Mouse (Mus musculus): ENCODE results near the gene Gpx7.
"Not testable (repeated sequence)": the region's sequence is repeated elsewhere in the genome, so short reads cannot be mapped to it uniquely, and the experiment has no call there.

Gene Gpx7

GRCm38 (mm10) chr4:108391124-108391523 lies 15.6 kb downstream of the Gpx7 start:
- DNase-seq (ENCODE audit: low read depth): no peak

DNA sequence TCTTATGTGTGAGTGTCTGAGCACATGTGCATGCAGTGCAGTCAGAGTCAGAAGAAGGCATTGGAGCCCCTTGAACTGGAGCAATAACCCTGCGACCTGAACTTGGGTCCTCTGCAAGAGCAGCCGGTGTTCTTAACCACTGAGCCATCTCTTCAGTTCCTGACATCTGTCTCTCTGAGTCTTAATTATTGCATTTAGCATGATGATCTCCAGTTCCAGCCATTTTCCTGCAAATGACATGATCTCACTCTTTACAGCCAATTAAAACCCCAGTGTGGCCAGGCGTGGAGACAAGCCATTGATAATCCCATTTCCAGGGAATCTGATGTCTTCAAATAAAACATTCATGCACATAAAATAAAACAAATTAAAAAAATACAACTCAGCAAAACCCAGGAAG lies 18.0 kb downstream of the Gpx7 start:
- no peak for DNase-seq (ENCODE audit: low read depth)

- peak; percentile 55 for DNase-seq (ENCODE audit: low read depth)
Observed at GRCm38 (mm10) chr4:108387681-108388253, 19.0 kb downstream of the Gpx7 start.

GRCm38 (mm10) chr4:108387106-108387505 lies 19.7 kb downstream of the Gpx7 start:
- DNase-seq (ENCODE audit: low read depth): no peak

DNA sequence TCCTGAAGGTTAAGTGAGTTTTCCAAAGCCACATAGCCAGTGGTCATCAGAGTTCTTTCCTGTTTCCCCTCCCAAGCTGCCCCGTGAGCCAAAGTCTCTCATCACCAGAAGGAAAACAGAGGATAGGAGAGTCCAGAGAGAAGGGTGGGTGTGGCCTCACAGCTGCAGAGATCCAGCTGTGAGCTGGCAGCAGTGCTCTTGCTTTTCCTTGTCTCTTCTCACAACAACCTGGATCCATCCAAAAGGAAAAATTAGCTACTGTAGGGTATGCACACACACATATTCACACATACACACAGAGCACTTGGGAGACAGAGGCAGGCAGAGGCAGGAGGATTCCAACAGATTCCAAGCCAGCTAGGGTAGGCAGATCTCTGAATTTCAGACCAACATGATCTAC lies 20.7 kb downstream of the Gpx7 start:
- no peak for DNase-seq (ENCODE audit: low read depth)

DNA sequence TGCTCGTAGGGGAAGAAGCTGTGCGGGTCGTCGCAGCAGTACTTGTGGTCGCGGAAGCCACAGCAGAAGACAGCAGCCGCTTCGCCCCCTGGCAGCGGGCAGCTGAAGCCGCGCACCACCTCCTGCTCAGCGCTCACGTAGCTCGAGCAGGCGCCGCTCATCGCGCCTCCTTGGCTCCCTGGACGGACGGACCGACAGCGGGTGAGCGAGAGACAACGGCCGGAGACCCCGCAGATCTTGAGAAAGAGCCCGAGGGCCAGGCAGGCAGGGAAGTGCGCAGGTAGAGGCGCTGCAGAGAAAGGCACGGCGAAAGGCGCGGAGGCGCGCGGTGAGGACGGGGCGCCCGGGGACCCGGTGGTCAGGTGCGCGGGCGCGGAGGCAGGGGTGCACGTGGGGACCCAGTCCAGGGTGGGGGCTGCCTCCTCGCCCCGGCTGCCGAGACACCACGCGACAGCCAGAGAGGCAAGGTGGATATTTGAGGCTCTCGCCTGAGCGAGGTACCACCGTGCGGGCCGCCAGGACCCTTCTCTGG lies 23.5 kb downstream of the Gpx7 start, which contains the start of gene Shisal2a:
TSS of gene Shisal2a (minus strand) at position 167 of the 532 bp plus-strand sequence.
- no peak for DNase-seq (ENCODE audit: low read depth)

DNA sequence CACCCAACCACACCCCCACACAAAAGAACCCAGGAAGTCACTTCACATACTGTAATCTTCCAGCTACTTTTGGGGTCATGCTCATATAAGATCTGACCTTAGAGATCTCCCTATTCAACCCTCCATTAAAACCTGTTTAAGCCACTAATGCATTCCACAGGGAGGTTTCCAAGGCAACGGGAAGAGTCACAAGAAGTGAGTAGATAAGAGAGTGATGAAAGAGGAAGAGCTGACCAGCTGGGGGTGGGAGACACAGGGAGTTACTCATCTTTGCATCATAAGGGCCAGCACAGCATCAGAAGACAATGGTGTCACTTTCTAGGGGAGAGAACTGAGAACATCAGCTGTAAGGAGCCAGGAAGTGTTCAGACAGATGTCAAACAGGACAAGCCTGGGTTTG lies 26.6 kb downstream of the Gpx7 start:
- DNase-seq (ENCODE audit: low read depth): peak; percentile 80

- no peak for DNase-seq (ENCODE audit: low read depth)
Observed at GRCm38 (mm10) chr4:108379476-108379875, 27.3 kb downstream of the Gpx7 start.

DNA sequence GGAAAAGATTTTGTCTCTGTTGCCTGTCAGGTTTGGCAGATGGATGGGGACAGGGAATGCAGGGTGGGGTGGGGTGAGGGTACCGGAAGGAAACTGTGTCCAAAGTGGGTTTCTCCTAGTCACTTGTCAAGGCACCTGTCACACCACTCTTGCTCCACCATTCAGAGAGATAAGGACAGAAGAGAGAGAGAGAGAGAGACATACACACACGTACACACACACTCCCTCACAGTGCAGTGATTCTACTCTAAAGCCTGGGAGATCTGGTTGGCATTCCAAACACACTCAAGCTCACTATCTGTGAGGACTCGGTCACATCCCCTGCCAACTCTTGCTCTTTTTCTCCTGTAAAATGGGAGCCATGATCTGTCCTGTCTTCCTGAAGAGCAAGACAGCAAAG lies 34.6 kb downstream of the Gpx7 start:
- DNase-seq (ENCODE audit: low read depth): no peak

GRCm38 (mm10) chr4:108371421-108371820 lies 35.3 kb downstream of the Gpx7 start:
- peak; percentile 90 for DNase-seq (ENCODE audit: low read depth)

GRCm38 (mm10) chr4:108370409-108370808 lies 36.4 kb downstream of the Gpx7 start:
- DNase-seq (ENCODE audit: low read depth): peak; percentile 96

DNA sequence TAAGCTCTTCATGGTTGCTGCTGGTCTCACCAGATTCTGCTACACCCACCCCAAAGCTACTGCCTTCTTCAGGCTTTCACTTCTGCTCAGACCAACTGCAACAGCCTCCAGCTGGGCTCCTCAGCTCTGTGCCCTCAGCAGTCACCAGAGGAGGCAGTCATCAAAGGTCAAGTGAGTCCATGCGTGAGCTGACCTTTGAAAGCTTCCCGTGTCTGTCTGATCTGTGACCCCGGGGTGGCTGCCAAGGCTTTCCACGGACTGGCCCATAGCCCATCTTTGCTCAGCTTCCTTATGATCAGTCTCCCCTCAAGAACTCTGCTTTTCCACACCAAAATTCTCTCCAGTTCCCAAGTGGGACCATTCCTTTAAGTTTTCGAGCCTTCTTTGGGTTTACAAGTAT lies 37.5 kb downstream of the Gpx7 start:
- no peak for DNase-seq (ENCODE audit: low read depth)

- DNase-seq (ENCODE audit: low read depth): no peak
Observed at GRCm38 (mm10) chr4:108364111-108364476, 42.7 kb downstream of the Gpx7 start.

DNA sequence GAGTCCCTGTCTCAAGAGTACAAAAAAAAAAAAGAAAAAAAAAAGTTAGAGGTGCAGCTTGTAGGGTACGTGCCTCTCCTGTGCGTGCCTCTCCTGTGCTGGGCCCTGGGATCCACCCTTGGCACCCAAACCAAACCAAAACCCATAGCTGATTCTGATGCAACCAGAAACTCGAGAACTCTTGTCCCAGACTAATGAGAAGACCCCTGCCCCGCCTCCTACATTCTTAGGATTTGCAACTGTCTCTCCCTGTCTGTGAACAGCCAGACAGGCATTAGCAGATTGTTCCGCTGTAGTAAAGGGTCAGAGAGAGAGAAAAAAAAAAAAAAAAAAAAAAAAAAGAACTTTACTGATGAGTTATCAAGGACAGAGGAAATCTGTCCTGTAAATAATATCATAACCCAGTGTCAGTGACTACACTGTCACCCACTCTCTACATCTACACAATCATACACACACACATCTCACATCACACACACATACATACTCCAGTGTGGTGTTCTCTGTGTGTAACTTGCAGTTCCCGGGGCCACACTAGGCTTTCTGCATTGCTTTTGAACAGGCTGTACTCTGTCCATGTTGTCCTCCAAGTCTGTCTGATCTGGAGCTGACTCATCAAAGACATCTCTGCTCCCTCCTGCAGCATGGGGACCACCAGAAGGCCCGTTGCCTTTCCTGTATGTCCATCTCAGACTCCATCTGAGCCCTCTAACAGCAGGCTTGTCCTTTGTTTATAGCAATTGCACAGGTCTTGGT lies 43.2 kb downstream of the Gpx7 start:
- no peak for DNase-seq (ENCODE audit: low read depth)

GRCm38 (mm10) chr4:108362321-108363261 lies 44.2 kb downstream of the Gpx7 start:
- no peak for DNase-seq (ENCODE audit: low read depth)

GRCm38 (mm10) chr4:108360136-108361055 lies 46.4 kb downstream of the Gpx7 start:
- DNase-seq (ENCODE audit: low read depth): no peak

GRCm38 (mm10) chr4:108358498-108358897 lies 48.3 kb downstream of the Gpx7 start:
- DNase-seq (ENCODE audit: low read depth): no peak

GRCm38 (mm10) chr4:108357458-108357857 lies 49.3 kb downstream of the Gpx7 start:
- no peak for DNase-seq (ENCODE audit: low read depth)

DNA sequence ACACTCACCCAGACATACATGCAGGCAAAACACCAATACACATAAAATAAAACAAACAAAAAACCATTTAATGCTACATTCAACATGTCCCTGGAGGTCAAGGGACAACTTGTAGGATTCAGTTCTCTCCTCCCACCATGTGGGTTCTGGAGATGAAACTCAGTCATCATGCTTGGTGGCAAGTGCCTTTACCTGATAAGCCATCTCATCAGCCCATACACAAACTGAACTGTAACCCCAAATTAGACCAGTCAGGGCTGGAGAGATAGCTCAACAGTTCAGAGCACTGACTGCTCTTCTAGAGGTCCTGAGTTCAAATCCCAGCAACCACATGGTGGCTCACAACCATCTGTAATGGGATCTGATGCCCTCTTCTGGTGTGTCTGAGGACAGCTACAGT lies 53.2 kb downstream of the Gpx7 start:
- not testable (repeated sequence) for DNase-seq (ENCODE audit: low read depth)

DNA sequence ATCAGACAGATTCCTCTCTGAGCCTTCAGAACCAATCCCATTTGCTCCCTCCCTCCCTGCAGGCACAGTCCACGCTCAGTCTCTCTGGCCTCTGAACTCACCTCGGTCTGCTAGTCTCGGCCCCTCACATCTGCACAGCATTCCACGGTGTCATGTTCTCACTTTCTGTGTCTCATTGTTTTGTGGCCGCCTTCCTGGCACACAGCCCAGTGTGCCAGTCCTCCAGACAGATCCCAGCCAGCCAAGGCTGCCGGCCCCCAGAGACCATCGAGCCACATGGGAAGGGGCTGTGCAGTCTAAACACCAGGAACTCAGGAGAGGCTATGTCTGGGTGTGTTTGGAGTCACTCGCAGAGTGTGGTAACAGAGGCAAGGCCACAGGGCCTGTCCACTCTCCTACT lies 55.9 kb downstream of the Gpx7 start:
- peak; percentile 65 for DNase-seq (ENCODE audit: low read depth)

All from 416B (cell line).